Mouse (Mus musculus) ES-Bruce4 (cell line): ENCODE data around the gene Ksr1. TPM values are rescaled to one million over a fixed set of nuclear protein-coding genes. Genes with fewer than 3 reads are reported as not detected.

ENCODE experiments used
- H3K27ac ChIP-seq: 2 replicates; pipeline ENCODE4 v1.5.1; 2012; ENCODE audit warnings: low read length, inconsistent platforms; ENCODE audit not compliant: insufficient read depth
- H3K27me3 ChIP-seq: 2 replicates; pipeline ENCODE4 v1.6.1; 2012; ENCODE audit warnings: mild to moderate bottlenecking, low read length, inconsistent platforms; ENCODE audit not compliant: control insufficient read depth, poor library complexity, insufficient read depth, severe bottlenecking
- H3K36me3 ChIP-seq: 2 replicates; pipeline ENCODE4 v1.6.1; 2012; ENCODE audit warnings: inconsistent platforms, mild to moderate bottlenecking, low read length, moderate library complexity; ENCODE audit not compliant: control insufficient read depth, poor library complexity, insufficient read depth, severe bottlenecking
- H3K4me1 ChIP-seq: one replicate; pipeline ENCODE4 v1.8.1; 2011; ENCODE audit warnings: low read length; ENCODE audit not compliant: control insufficient read depth, insufficient read depth
- H3K4me3 ChIP-seq: 2 replicates; pipeline ENCODE4 v1.5.1; 2011; ENCODE audit warnings: low read depth, mild to moderate bottlenecking, low read length
- H3K9ac ChIP-seq: 2 replicates; pipeline ENCODE4 v1.6.1; 2012; ENCODE audit warnings: low read depth, mild to moderate bottlenecking, inconsistent platforms; ENCODE audit not compliant: poor library complexity, severe bottlenecking
- H3K9me3 ChIP-seq: replicated peaks from 2 replicates; pipeline ENCODE4 v1.6.1; 2012; ENCODE audit warnings: mild to moderate bottlenecking, low read length, inconsistent platforms; ENCODE audit not compliant: control insufficient read depth, poor library complexity, insufficient read depth, severe bottlenecking
- CTCF ChIP-seq: IDR thresholded peaks from one replicate; pipeline ENCODE4 v1.8.1; 2011; ENCODE audit warnings: low read depth, low read length
- EP300 ChIP-seq: IDR thresholded peaks from 2 replicates; pipeline ENCODE4 v1.6.1; 2011; ENCODE audit warnings: low read depth, low read length; ENCODE audit not compliant: insufficient read depth
- POLR2A ChIP-seq: IDR thresholded peaks from one replicate; pipeline ENCODE4 v1.8.1; 2011; ENCODE audit warnings: low read length; ENCODE audit not compliant: insufficient read depth
- polyA plus RNA-seq: library from polyadenylated mRNA; stranded (reverse); fragments of >200 nt; gene quantifications from 2 replicates; pipeline ENCODE4 v1.2.4, GENCODE M21; 2011; ENCODE audit warnings: low read depth; ENCODE audit not compliant: missing spikeins, insufficient read depth, insufficient read length

The Ksr1 gene
- polyA plus RNA-seq, 1 experiment, result 7.7 TPM

GRCm38 (mm10) chr11:79116665-79117064, 29.5 kb downstream of the Ksr1 start:
- Histone ChIP-seq H3K36me3 (no peaks in the 10 kb centered on the region), H3K27ac (no peak overlapping the region), H3K4me3 (no peak overlapping the region), H3K9me3 (no peaks in the 10 kb centered on the region), H3K4me1 (no peaks in the 10 kb centered on the region), H3K27me3 (no peaks in the 10 kb centered on the region), H3K9ac (no peak overlapping the region)
- TF ChIP-seq POLR2A (no peak), CTCF (no peak)

- Histone ChIP-seq H3K27me3 (no peaks in the 10 kb centered on the region), H3K4me1 (no peaks in the 10 kb centered on the region), H3K36me3 (no peaks in the 10 kb centered on the region), H3K4me3 (no peak overlapping the region), H3K9me3 (no peaks in the 10 kb centered on the region), H3K27ac (no peak overlapping the region), H3K9ac (no peak overlapping the region)
- no peak for TF ChIP-seq POLR2A
- no peak for TF ChIP-seq CTCF
- no peak for TF ChIP-seq EP300
Observed at GRCm38 (mm10) chr11:79115659-79116058, 30.5 kb downstream of the Ksr1 start.

- Histone ChIP-seq H3K4me3 (no peak overlapping the region), H3K4me1 (no peaks in the 10 kb centered on the region), H3K9ac (no peak overlapping the region), H3K27ac (no peak overlapping the region), H3K36me3 (no peaks in the 10 kb centered on the region), H3K27me3 (no peaks in the 10 kb centered on the region), H3K9me3 (no peaks in the 10 kb centered on the region)
- TF ChIP-seq CTCF (no peak), EP300 (no peak), POLR2A (no peak)
Observed at GRCm38 (mm10) chr11:79114061-79114460, 32.1 kb downstream of the Ksr1 start.

GRCm38 (mm10) chr11:79113397-79113796, 32.8 kb downstream of the Ksr1 start:
- no peak overlapping the region for H3K27ac ChIP-seq
- no peaks in the 10 kb centered on the region for H3K27me3 ChIP-seq
- TF ChIP-seq CTCF (no peak), EP300 (no peak), POLR2A (no peak)
- H3K9ac ChIP-seq, result no peak overlapping the region
- H3K9me3 ChIP-seq, result no peaks in the 10 kb centered on the region
- H3K4me3 ChIP-seq, result no peak overlapping the region
- H3K4me1 ChIP-seq, result no peaks in the 10 kb centered on the region
- no peaks in the 10 kb centered on the region for H3K36me3 ChIP-seq

GRCm38 (mm10) chr11:79112559-79113302, 33.5 kb downstream of the Ksr1 start:
- H3K4me1 ChIP-seq, result no peaks in the 10 kb centered on the region
- no peak for TF ChIP-seq EP300
- no peak for TF ChIP-seq POLR2A
- TF ChIP-seq CTCF, result no peak
- H3K36me3 ChIP-seq, result no peaks in the 10 kb centered on the region
- H3K9me3 ChIP-seq, result no peaks in the 10 kb centered on the region
- no peak overlapping the region for H3K4me3 ChIP-seq
- no peak overlapping the region for H3K27ac ChIP-seq
- H3K9ac ChIP-seq, result no peak overlapping the region
- H3K27me3 ChIP-seq, result no peaks in the 10 kb centered on the region

GRCm38 (mm10) chr11:79111864-79112558, 34.2 kb downstream of the Ksr1 start:
- Histone ChIP-seq H3K27ac (no peak overlapping the region), H3K4me3 (no peak overlapping the region), H3K9ac (no peak overlapping the region), H3K27me3 (no peaks in the 10 kb centered on the region), H3K9me3 (no peaks in the 10 kb centered on the region), H3K36me3 (no peaks in the 10 kb centered on the region), H3K4me1 (no peaks in the 10 kb centered on the region)
- TF ChIP-seq CTCF (no peak), EP300 (no peak), POLR2A (no peak)
